Mouse (Mus musculus): Measurements from ENCODE around the gene Camk1d. TPM values are rescaled to one million over a fixed set of nuclear protein-coding genes. Genes with fewer than 3 reads are reported as not detected.

Gene Camk1d
- 1 to 10 TPM in 1 of 2 experiments, under 1 TPM in 1; 0.96 to 2.0 TPM for total RNA-seq (2021)
- long read RNA-seq, experiment 1, partial matches to known transcripts, result 0 of 2 reads
- long read RNA-seq, experiment 1, other reads (novel, unspliced or antisense), result 2 of 2 reads
- long read RNA-seq, experiment 2, partial matches to known transcripts, result 0 of 1 reads
- long read RNA-seq, experiment 2, other reads (novel, unspliced or antisense), result 1 of 1 reads

DNA sequence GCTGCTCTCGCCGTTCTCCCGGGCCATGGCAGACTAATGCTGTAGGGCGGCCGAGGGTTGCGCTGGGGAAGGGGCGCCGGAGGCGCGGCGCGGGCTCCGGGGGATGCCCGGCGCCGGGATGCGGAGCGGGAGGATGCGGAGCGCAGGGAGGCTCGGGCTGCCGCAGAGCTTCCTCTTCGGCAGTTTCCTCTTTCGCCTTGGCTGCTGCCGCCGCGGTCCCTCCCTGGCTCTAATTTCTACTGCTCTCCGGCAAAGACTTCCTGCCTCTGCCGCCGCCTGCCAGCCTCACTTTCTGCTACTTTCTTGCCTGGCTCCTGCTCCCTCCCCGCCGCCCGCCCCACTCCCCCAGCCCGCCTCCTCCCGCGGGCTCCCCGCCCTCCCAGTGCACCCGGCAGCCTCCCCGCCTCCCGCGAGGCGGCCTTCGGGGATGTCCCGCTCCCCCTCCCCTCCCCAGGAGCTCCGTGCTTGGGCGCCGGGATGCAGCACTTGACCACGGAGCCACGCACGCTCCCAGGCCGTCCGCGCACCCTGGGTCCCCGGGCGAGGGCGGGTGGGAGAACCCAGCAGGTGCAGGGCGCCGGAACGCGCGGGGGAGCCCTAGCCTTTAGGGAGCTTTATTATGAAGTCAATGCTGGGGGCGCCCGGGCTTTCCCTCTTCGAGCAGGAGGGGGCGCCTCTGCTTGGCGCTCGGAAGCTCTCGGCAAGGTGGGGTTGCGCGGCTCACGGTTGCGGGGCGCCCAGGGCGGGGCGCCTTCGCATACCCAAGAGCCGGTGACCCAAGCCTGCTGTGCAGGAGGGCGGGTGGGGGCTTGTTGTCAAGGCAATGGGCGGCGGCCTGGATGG, at the start of gene Camk1d:
Gene Camk1d (minus strand): TSS at position 305 of the 843 bp plus-strand sequence.
- peak; percentile 54 to 72 for DNase-seq
- intact Hi-C loops (cut with DNase I), result no loop called here

DNA sequence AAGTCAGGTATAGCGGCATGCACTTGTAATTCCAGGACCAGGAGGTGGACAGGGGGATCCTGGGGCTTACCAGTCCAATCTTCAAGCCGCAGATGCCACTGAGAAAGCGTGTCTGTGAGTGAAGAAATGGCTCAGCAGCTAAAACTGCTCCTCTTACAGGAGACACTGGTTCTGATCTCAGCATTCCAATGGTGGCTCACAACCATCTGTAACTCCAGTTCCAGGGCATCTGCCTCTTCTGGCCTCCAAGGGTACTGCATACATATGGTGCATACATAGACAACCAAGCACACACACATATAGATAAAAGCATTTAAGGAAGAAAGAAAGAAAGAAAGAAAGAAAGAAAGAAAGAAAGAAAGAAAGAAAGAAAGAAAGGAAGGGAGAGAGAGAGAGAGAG, 47.7 kb upstream of the Camk1d start:
- intact Hi-C loops (cut with DNase I), result loop anchor here (10.0 kb wide), 1 partner anchor 667 kb away; no protein-coding TSS in a partner anchor
- DNase-seq, result no peak

DNA sequence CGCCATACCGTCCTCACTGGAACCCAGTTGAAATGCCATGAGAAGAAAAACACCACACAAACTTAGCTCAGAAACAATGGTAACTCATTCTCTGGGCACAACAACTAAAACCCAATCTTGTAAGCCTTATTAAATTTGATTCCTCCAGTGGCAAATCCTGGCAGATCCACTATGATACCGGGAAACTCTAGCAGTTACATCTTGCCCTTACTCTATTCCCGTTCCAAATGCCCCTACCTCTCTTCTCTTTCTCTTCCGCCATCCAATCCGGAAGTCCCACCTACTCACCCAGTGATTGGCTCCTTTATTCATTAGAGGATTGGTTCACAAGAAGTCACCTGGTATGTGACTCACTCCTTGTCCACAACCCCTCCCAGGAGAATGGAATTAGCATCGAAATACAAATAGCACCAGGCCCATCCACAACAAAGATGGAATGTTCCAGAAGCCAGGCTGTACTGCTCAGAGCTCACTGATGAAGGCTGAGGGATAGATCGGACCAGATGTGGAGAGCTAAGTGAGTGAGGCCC, 46.2 kb upstream of the Camk1d start:
- no peak for DNase-seq
- intact Hi-C loops (cut with DNase I), result loop anchor here (10.0 kb wide), 1 partner anchor 666 kb away; no protein-coding TSS in a partner anchor

DNA sequence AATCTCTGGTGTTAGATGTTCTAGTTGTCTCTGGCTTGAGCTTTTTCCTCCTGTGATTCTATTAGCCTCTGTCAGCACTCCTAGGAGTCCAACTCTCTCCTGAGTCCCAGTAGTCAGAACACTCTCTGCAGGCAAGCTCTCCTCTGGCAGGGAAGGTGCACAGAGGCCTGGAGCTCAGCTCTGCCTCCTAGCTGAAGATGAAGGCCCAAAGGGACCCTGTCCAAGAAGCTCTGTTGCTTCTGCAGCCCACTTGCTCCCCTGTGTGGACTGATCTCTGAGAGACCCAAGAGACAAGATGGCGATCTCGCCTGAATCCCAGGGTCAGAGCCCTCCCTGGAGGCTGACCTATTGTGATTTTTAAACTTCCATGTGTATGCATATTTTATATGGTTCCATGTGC, 44.3 kb upstream of the Camk1d start:
- no peak for DNase-seq
- intact Hi-C loops (cut with DNase I), result loop anchor here (2.0 kb wide), 1 partner anchor 78 kb away; no protein-coding TSS in a partner anchor

DNA sequence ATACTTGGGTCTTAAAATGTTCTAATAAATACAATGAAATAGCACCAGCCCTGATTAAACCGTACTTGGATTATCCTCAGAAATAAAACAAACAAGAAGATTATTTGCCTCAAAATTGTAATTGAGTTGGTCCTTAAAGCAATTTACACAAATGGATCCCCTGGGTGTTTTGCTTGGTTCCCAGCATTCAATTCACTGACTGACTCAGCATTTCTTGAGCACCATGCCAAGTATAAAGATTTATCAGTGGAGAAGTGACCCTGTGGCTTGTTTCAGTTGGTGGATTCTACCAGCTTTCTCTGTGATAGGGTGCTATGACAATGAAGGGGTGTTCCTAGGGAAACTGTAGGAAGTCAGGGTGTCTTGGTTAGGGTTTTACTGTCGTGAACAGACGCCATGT, 36.6 kb upstream of the Camk1d start:
- no peak for DNase-seq
- intact Hi-C loops (cut with DNase I), result no loop called here

DNA sequence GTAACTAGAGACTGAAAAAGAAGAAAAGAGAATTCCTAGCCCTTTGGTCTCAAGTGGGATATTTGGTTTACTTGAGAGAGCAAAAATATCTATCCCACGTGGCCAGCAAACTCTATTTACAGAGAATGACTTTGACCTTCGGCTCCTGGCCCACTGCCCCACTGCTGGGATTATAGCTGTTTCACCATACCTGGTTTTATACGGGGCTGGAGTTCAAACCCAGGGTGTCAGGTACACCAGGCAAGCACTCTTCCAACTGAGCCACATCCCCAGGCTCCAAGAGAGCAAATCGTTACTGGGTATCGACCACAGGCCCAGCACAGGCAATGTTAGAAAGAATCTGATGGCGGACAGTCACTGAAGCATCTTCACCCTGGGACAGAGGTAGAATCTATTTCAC, 34.9 kb upstream of the Camk1d start:
- intact Hi-C loops (cut with DNase I), result no loop called here
- DNase-seq, result no peak

DNA sequence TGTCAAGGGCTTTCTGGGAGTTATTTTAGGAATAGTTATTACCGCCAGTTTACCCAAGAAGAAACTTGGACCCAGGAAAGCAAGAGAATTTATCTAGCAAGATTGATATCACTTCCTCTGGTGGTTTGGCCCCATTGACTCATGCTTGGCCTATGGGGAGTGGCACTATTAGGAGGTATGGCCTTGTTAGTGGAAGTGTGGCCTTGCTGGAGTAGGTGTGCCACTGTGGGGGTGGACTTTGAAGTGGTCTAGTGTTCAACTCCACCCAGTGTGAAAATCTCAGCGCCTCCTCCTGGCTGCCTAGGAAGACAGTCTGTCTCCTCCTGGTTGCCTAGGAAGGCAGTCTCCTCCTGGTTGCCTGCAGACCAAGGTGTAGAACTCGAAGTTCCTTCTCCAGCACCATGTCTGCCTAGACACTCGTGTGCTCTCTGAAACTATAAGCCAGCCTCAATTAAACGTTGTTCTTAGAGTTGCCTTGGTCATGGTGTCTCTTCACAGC, 33.3 kb upstream of the Camk1d start:
- intact Hi-C loops (cut with DNase I), result no loop called here
- DNase-seq, result no peak

DNA sequence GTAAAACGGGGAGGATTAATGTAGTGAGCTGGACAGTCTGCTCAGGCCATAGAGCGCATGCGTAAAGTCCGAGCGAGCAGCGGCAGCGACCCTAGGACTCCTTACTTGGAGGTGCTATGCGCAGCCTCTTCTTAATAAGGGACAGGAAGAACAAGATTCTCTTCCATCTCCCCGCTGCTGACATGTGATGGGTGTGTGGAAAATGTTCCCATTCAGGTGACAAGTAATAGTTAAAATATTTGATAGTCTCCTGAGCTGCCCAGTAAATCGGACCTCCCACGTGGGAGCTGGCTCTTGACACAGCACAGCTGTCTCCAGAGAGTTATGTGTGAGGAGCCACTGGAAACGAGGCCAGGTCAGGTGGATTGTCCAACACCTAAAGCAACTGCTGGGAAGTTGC, 32.2 kb upstream of the Camk1d start:
- intact Hi-C loops (cut with DNase I), result no loop called here
- no peak for DNase-seq

DNA sequence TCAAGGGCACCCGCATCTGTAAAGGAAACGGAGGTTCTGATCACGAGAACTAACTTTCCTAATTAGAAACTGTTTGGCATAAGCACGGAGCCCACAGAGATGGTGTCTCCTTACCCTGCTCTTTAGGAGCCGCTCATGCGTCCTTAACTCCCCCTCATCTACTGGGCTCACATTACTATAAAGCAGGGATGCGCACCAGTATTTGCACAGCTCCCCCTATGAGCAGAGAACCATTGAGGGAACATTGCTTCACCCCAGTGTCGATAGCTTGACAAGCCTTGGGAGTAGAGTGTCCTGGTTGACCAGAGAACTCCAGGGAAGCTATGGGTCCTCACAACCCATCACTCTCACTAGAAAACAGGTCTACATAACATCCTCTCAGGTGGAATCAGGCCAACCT, 29.6 kb upstream of the Camk1d start:
- DNase-seq, result no peak
- intact Hi-C loops (cut with DNase I), result no loop called here

DNA sequence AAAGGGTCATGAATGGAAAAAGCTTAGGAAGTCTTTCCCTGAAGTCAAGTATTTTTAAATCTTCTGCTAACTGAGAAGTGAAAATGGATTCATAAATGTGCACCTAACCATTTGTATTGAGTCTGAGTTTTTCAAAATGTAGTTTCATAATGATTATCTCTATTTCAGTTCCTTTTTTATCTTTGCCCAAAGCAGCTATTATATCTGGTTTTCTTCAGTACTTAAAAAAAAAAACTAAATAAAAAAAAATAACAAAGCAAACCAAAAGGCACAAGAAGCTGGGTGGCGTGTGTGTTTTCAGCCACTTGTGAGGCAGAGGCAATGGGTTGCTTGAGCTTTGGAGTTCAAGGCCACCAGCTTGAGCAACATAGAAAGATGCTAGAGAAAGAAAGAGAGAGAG, 26.6 kb upstream of the Camk1d start:
- no peak for DNase-seq
- intact Hi-C loops (cut with DNase I), result no loop called here

DNA sequence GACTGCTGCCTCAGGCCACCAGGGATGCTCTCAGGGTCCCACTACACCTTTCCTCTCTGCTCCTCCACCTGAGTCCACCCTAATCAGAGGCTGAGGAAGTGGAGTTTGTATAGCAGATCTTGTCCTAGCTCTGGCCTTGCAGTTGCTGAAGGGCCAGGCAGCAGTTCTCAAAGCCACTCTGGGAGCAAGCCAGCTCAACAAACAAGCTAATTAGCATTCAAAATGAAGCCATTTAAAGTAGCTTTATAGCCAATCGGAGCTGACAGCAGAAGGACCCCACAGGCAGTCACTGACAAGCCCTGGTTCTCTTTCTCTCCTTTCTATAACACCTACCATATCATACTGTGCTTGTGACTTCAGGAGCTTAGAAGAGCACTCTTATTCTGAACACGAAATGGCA, 21.6 kb upstream of the Camk1d start:
- intact Hi-C loops (cut with DNase I), result no loop called here

DNA sequence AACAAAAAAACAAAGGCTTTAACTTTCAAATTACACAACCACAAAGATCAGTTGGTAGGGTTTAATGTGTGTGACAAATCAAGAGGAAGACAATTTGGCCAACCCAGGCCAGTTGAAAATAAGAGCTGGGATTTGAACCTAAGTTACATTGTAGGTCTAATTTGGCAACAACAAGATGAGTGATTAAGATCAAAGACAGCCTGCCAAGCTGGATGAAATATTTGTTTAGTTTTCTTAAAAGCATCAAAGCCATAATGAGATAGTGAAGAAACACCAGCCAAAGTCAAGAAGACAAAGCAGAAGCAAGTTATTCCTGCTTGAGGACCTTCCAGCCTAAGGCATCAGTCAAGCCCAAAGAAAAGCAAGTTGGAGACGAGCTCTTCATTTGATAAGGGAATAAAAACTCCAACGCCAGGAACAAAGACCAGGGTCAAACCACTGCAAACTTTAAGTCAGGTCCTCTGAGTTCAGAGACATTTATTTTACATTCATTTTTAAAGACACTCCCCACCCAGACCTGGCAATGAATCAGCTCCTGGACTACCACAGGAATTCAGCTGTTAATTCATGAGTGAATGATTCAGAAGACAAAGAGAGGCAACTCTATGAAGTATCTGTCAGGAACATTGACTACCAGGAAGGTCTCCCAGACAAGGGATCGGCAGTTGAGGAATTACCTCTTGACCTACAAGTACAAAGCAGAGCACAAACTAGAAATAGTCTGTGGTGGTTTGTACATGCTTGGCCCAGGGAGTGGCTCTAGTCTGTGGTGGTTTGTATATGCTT, 19.2 kb upstream of the Camk1d start:
- no peak for DNase-seq

More for the DNA sequence above, 21.6 kb upstream of the Camk1d start:
- no peak for DNase-seq

DNA sequence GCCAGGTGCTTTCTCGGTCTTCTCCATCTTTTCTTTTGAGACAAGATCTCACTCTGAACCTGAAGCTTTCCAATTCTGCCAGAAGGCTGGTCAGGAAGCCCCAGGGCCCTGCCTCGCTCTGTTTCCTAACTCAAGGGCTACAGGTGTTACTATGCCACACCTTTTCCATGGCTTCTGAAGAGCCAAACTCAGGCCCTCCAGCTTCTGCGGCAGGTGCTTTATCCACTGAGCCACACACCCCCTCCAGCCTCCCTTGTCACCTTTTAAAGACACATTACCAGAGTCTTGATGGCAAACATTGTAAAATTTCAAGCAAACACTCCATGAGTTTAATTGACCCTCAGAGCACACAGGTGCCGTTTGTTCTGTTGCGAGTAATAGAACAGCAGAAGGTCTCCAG, 17.7 kb upstream of the Camk1d start:
- DNase-seq, result no peak
- intact Hi-C loops (cut with DNase I), result no loop called here

More for the DNA sequence above, 19.2 kb upstream of the Camk1d start:
- intact Hi-C loops (cut with DNase I), result no loop called here

DNA sequence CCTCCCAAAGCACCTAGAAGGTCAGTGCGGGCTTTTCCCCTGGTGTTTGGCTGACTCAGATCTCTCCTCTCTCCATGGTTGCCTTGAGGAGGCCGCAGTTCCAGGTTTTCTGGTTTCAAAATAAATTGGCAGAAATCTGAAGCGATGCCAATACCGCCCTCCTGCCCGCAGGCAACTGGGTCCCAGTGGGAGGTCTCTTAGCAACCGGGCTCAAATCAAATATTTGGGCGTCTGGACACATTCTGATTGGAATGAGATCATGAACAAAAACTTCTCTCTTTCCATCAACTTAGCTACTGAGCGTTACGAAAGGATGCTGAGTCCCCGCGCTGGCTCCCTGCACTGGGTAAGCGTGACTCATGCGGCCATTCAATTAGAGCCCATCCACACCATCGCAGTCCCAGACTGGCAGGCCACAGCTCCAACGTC, 16.1 kb upstream of the Camk1d start:
- no peak for DNase-seq
- intact Hi-C loops (cut with DNase I), result no loop called here

DNA sequence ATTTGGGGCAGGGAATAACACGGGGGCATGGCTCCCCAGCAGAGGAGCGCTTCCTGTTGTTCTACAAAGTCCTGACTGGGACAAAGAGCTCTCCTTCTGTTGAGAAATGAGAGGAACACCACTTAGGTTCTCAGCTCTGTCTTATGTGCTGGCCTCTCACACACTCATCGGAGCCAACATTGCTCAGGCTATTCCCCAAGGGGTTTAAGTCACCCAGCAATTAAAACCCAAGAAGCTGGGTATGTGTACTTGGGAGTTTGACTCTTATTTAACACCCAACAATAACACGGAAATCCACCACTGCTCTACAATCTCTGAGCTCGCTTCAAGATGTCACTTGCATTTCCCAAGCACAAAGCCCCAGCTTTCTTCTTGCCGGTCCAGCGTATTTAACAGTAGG, 15.6 kb upstream of the Camk1d start:
- DNase-seq, result no peak
- intact Hi-C loops (cut with DNase I), result no loop called here

DNA sequence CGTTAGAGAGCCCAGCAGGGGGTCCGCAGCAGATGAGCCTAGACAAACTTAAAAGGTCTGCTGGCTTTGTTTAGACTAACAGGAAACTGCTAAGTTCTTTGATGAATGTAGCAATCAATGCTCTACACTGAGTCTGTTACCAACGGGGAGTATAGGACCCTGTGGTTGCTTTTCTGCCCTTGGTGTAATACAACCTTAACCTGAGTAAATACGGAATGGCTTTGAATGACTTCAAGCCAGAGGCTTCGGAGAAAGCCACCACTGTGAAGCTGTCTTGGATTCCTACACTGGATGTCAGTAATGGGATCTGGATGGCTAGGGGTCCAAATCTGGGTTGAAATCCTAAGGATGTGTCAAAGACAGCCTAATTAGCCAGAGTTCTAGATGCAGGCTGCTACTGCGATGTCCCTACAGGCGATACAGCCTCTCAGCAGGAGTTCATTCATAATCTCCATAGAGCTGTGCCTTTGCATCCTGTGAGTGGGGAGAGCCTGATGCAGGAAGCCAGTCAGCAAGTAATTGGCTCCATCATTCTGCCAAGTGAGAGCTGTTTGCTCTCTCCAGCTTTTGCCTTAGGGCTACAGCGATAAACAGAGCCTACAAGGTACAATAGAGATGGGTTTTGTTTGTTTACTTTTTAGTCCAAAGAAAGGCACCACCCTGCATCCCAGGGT, 10.8 kb upstream of the Camk1d start:
- intact Hi-C loops (cut with DNase I), result no loop called here
- DNase-seq, result no peak

DNA sequence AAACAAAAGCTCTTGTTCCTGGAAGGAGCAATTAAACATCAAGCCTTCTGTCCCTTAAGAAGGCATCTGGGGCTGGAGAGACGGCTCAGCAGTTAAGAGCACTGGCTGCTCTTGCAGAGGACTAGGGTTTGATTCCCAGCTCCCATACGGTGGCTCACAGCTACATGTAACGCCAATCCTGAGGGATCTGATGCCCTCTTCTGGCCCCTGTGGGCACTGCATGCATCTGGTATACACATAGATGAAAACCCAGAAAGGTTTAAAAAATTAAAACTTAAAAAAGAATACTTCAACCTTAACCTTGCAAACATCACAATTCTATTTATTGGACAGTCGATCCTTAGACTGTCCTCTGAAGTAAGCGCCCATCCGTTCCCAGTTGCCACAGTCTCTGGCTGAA, 3.4 kb upstream of the Camk1d start:
- intact Hi-C loops (cut with DNase I), result no loop called here
- no peak for DNase-seq

DNA sequence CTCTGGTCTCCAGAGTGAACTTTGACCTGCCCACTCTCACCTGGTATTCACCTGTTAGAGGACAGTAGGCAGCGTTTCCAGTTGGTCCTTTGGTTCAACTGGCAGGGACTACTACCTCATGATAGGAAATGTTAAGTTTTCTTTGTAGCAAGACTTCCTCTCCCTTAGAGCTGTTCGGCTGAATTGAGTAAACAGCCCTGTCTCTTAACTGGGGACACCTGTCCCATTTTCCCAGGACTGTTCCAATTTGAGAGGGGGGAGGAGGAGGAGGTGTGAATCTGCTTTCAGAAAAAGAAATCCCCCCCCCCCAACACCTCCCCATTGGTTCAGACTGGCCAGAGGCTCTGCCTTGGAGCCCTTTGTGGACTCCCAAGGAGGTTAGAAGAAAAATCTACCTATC, 1.2 kb upstream of the Camk1d start:
- DNase-seq, result no peak
- intact Hi-C loops (cut with DNase I), result no loop called here

DNA sequence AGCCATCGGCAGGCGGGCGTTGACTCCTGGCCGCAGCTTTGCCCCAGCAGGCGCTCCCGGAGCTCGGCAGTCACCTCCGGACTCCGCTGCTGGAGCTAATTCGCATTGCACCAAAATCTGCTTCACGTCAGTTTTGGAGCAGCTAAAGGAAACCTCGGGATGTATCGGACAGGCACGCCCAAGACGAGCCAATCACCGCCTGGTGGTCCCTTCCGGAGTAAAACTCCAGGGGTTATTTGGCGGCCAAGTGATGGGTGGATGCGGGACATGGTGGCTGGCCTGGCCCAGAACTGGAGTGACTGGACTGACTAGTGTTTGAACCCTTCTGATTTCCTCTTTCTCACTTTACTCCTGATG, 717 bp upstream of the Camk1d start:
- intact Hi-C loops (cut with DNase I), result no loop called here
- peak in 1 of 2 experiments; percentile 12 for DNase-seq
